In genomic region chr11:88330799-88331198, GRCm38 (mm10) we compare ENCODE assay signal across 8 mouse cellular contexts. TPM values are rescaled to one million over a fixed set of nuclear protein-coding genes. Genes with fewer than 3 reads are reported as not detected.
DNase-seq lines count a peak whose midpoint lies in the region; ATAC-seq and TF ChIP-seq lines count a peak whose summit lies in the region.
"Had no signal": no experiment of that assay in that cellular context is flagged by ENCODE, and none has a peak within 500 bp of the region (broad histone marks: within the 10 kb centered on the region; RNA-seq: fewer than 3 reads in every experiment).

No protein-coding gene starts in this region.

- no peak for DNase-seq in neural tube, embryonic 10.5 days (ENCODE audit: extremely low spot score, low spot score)
- peak; percentile 65 for DNase-seq in forebrain, postnatal 0 days
- DNase-seq in kidney, postnatal 36 days = peak; percentile 66 to 89
- DNase-seq in B cell, adult 2 months = no peak
- no peak for DNase-seq in embryo, embryonic 10.5 days (ENCODE audit: low spot score)

- peaks cover 5% of the 10 kb centered on the region; the same call in 1 of the 2 replicates for H3K36me3 ChIP-seq in neural tube, embryonic 12.5 days
- H3K36me3 ChIP-seq in forebrain, postnatal 0 days (ENCODE audit: insufficient read depth) = no peaks in the 10 kb centered on the region
- H3K36me3 ChIP-seq in midbrain, embryonic 15.5 days (replicated peaks) = no peaks in the 10 kb centered on the region

- no peak overlapping the region for H3K9ac ChIP-seq in neural tube, embryonic 12.5 days
- H3K9ac ChIP-seq in forebrain, postnatal 0 days = no peak overlapping the region
- H3K9ac ChIP-seq in midbrain, embryonic 15.5 days = no peak overlapping the region

- 0 out of 2 replicates have a peak, but pooled peaks have one; percentile 12 for ATAC-seq in neural tube, embryonic 12.5 days (ENCODE audit: low FRiP score, low read depth)
- peak; percentile 77 for ATAC-seq in forebrain, postnatal 0 days
- 0 out of 2 replicates have a peak, but pooled peaks have one; percentile 33 for ATAC-seq in midbrain, embryonic 15.5 days (replicated peaks)

- H3K4me1 ChIP-seq in neural tube, embryonic 12.5 days = peaks cover 29% of the 10 kb centered on the region
- no peaks in the 10 kb centered on the region for H3K4me1 ChIP-seq in forebrain, postnatal 0 days (ENCODE audit: insufficient read depth)
- H3K4me1 ChIP-seq in midbrain, embryonic 15.5 days = peaks cover 32% of the 10 kb centered on the region

- no peak overlapping the region for H3K27ac ChIP-seq in neural tube, embryonic 12.5 days
- no peak overlapping the region for H3K27ac ChIP-seq in forebrain, postnatal 0 days (ENCODE audit: low read depth, low read length)
- peak overlapping the region; percentile 25; the same call in 1 of the 2 replicates for H3K27ac ChIP-seq in midbrain, embryonic 15.5 days

- no peak for TF ChIP-seq CTCF in forebrain, postnatal 0 days (IDR thresholded peaks at IDR 0.05; ENCODE audit: low read depth)

- WGBS in neural tube, embryonic 12.5 days = 65% methylated on average over 11 of the region's 11 CpGs
- WGBS in forebrain, postnatal 0 days = 25% methylated on average over 11 of the region's 11 CpGs
- WGBS in midbrain, embryonic 15.5 days = 45% methylated on average over 11 of the region's 11 CpGs

- no peaks in the 10 kb centered on the region for H3K9me3 ChIP-seq in neural tube, embryonic 12.5 days
- H3K9me3 ChIP-seq in forebrain, postnatal 0 days (ENCODE audit: low read length) = no peaks in the 10 kb centered on the region
- no peaks in the 10 kb centered on the region for H3K9me3 ChIP-seq in midbrain, embryonic 15.5 days

- H3K27me3 ChIP-seq in neural tube, embryonic 12.5 days (replicated peaks) = no peaks in the 10 kb centered on the region
- no peaks in the 10 kb centered on the region for H3K27me3 ChIP-seq in forebrain, postnatal 0 days (ENCODE audit: insufficient read depth, low read length)
- no peaks in the 10 kb centered on the region for H3K27me3 ChIP-seq in midbrain, embryonic 15.5 days (replicated peaks)

- no peak overlapping the region for H3K4me2 ChIP-seq in neural tube, embryonic 12.5 days (replicated peaks)
- no peak overlapping the region for H3K4me2 ChIP-seq in forebrain, postnatal 0 days (ENCODE audit: low read depth)
- no peak overlapping the region for H3K4me2 ChIP-seq in midbrain, embryonic 15.5 days

- no peak overlapping the region for H3K4me3 ChIP-seq in neural tube, embryonic 12.5 days
- no peak overlapping the region for H3K4me3 ChIP-seq in forebrain, postnatal 0 days (ENCODE audit: low read depth, low read length)
- H3K4me3 ChIP-seq in midbrain, embryonic 15.5 days = no peak overlapping the region

RNA-seq across cellular contexts. Expression of gene Ccdc182, which starts 36.9 kb away (rescaled TPM):
- polyA plus RNA-seq in neural tube, embryonic 12.5 days (2016; fragmentation: Nextera tagmentation; extraction: Ambion mirVana) = 11.4 and 14.5 TPM in 2 replicates
- not detected in 2 replicates for total RNA-seq in forebrain, postnatal 0 days (2014; rRNA removed)
- not detected in 2 replicates for polyA plus RNA-seq in forebrain, postnatal 0 days (2015; fragmentation: Nextera tagmentation; extraction: Ambion mirVana)
- polyA plus RNA-seq in midbrain, embryonic 15.5 days (2015; fragmentation: Nextera tagmentation; extraction: Ambion mirVana) = 0.23 TPM in 2 replicates
- total RNA-seq: hematopoietic stem cell, adult 5-6 weeks had no signal

Comparison
In these comparisons a context has a peak if more than half of its experiments do, and no peak if none do; other contexts are left out.
1. ATAC-seq: peak in every context shown above with its lines; median percentile 77 in forebrain, postnatal 0 days; 33 in midbrain, embryonic 15.5 days; 12 in neural tube, embryonic 12.5 days.
2. DNase-seq: peak in forebrain, postnatal 0 days (single experiment) and kidney, postnatal 36 days (2 of 2); none in neural tube, embryonic 10.5 days (single experiment), B cell, adult 2 months (0 of 2) and embryo, embryonic 10.5 days (single experiment).
3. RNA of gene Ccdc182, which starts 36.9 kb away (polyA plus RNA-seq): 11.4 to 14.5 TPM in neural tube, embryonic 12.5 days; 0.23 TPM in midbrain, embryonic 15.5 days and not detected in forebrain, postnatal 0 days; every median in the first group is over 10 times any median in the second.